Mouse (Mus musculus) midbrain, embryonic 13.5 days (tissue): ENCODE data around the gene Lef1. TPM values are rescaled to one million over a fixed set of nuclear protein-coding genes. Genes with fewer than 3 reads are reported as not detected.

Experiments used
- ATAC-seq: fragments of 200-750 bp; cut with Nextera tagmentation; 2 replicates; pipeline ENCODE4 v1.8.0; 2017; ENCODE audit warnings: mild to moderate bottlenecking, moderate TSS enrichment, moderate library complexity
- H3K27ac ChIP-seq: fragments of 300-500 bp; sonication (generic); 2 replicates; pipeline ENCODE4 v1.5.1; 2015; ENCODE audit warnings: inconsistent platforms, mild to moderate bottlenecking, moderate library complexity
- H3K27me3 ChIP-seq: fragments of 300-500 bp; sonication (generic); 2 replicates; pipeline ENCODE4 v1.6.1; 2015; ENCODE audit warnings: mild to moderate bottlenecking, inconsistent platforms
- H3K36me3 ChIP-seq: fragments of 300-500 bp; sonication (generic); 2 replicates; pipeline ENCODE4 v1.6.1; 2015; ENCODE audit warnings: mild to moderate bottlenecking, inconsistent platforms
- H3K4me1 ChIP-seq: fragments of 300-500 bp; sonication (generic); replicated peaks from 2 replicates; pipeline ENCODE4 v1.6.1; 2015; ENCODE audit warnings: inconsistent platforms
- H3K4me2 ChIP-seq: fragments of 300-500 bp; sonication (generic); replicated peaks from 2 replicates; pipeline ENCODE4 v1.6.1; 2015; ENCODE audit warnings: moderate library complexity, mild to moderate bottlenecking, inconsistent platforms
- H3K4me3 ChIP-seq: fragments of 300-500 bp; sonication (generic); replicated peaks from 2 replicates; pipeline ENCODE4 v1.5.1; 2015; ENCODE audit warnings: mild to moderate bottlenecking, inconsistent platforms
- H3K9ac ChIP-seq: fragments of 300-500 bp; sonication (generic); replicated peaks from 2 replicates; pipeline ENCODE4 v1.6.1; 2015; ENCODE audit warnings: mild to moderate bottlenecking, inconsistent platforms
- H3K9me3 ChIP-seq: fragments of 300-500 bp; sonication (generic); 2 replicates; pipeline ENCODE4 v1.6.1; 2016; ENCODE audit warnings: mild to moderate bottlenecking, inconsistent platforms
- WGBS: fragments of 180-500 bp; shearing (Covaris S2); methylation state at CpG from one replicate; pipeline ENCODE4 v1.1.7; 2015; 5-methylcytosine and 5-hydroxymethylcytosine counted together
- polyA plus RNA-seq: library from polyadenylated mRNA; unstranded; fragments of >200 nt; fragmentation: Nextera tagmentation; extraction: Ambion mirVana; gene quantifications from 2 replicates; pipeline ENCODE4 v1.2.1, GENCODE M21; 2015

The Lef1 gene
- polyA plus RNA-seq, 1 experiment from 2014 or later, result 86.0 TPM

- H3K4me1 ChIP-seq, result no peaks in the 10 kb centered on the region
- peak; percentile 67 for ATAC-seq
- no peak overlapping the region for H3K9ac ChIP-seq
- no peak overlapping the region for H3K27ac ChIP-seq
- WGBS, result 55% methylated on average over 11 of the region's 11 CpGs
- no peaks in the 10 kb centered on the region for H3K27me3 ChIP-seq
- no peaks in the 10 kb centered on the region for H3K36me3 ChIP-seq
- H3K9me3 ChIP-seq, result no peaks in the 10 kb centered on the region
- H3K4me3 ChIP-seq, result no peak overlapping the region
- no peak overlapping the region for H3K4me2 ChIP-seq
Measured at GRCm38 (mm10) chr3:131245766-131246578, 135.7 kb downstream of the Lef1 start.

- ATAC-seq, result no peak
- Histone ChIP-seq H3K27ac (no peak overlapping the region), H3K27me3 (no peaks in the 10 kb centered on the region), H3K4me1 (no peaks in the 10 kb centered on the region), H3K4me3 (no peak overlapping the region), H3K9me3 (no peaks in the 10 kb centered on the region), H3K4me2 (no peak overlapping the region), H3K36me3 (no peaks in the 10 kb centered on the region), H3K9ac (no peak overlapping the region)
- 94% methylated on average over 8 of the region's 8 CpGs for WGBS
Measured at GRCm38 (mm10) chr3:131246579-131247046, 136.3 kb downstream of the Lef1 start.

GRCm38 (mm10) chr3:131247447-131247846, 137.2 kb downstream of the Lef1 start:
- 79% methylated on average over 6 of the region's 6 CpGs for WGBS
- H3K27me3 ChIP-seq, result no peaks in the 10 kb centered on the region
- H3K4me1 ChIP-seq, result no peaks in the 10 kb centered on the region
- no peak overlapping the region for H3K9ac ChIP-seq
- no peak overlapping the region for H3K27ac ChIP-seq
- no peaks in the 10 kb centered on the region for H3K9me3 ChIP-seq
- no peak for ATAC-seq
- no peaks in the 10 kb centered on the region for H3K36me3 ChIP-seq
- H3K4me2 ChIP-seq, result no peak overlapping the region
- H3K4me3 ChIP-seq, result no peak overlapping the region

GRCm38 (mm10) chr3:131247851-131248250, 137.6 kb downstream of the Lef1 start:
- H3K4me2 ChIP-seq, result no peak overlapping the region
- no peak overlapping the region for H3K9ac ChIP-seq
- no peaks in the 10 kb centered on the region for H3K4me1 ChIP-seq
- WGBS, result 86% methylated on average over 5 of the region's 5 CpGs
- no peak overlapping the region for H3K4me3 ChIP-seq
- no peaks in the 10 kb centered on the region for H3K36me3 ChIP-seq
- ATAC-seq, result no peak
- H3K27me3 ChIP-seq, result no peaks in the 10 kb centered on the region
- no peak overlapping the region for H3K27ac ChIP-seq
- no peaks in the 10 kb centered on the region for H3K9me3 ChIP-seq

- no peak overlapping the region for H3K9ac ChIP-seq
- H3K27ac ChIP-seq, result no peak overlapping the region
- no peaks in the 10 kb centered on the region for H3K36me3 ChIP-seq
- WGBS, result 93% methylated on average over 10 of the region's 10 CpGs
- H3K9me3 ChIP-seq, result no peaks in the 10 kb centered on the region
- H3K4me2 ChIP-seq, result no peak overlapping the region
- no peaks in the 10 kb centered on the region for H3K4me1 ChIP-seq
- no peak overlapping the region for H3K4me3 ChIP-seq
- H3K27me3 ChIP-seq, result no peaks in the 10 kb centered on the region
- no peak for ATAC-seq
Measured at GRCm38 (mm10) chr3:131248444-131248843, 138.2 kb downstream of the Lef1 start.

- no peak overlapping the region for H3K27ac ChIP-seq
- no peak overlapping the region for H3K9ac ChIP-seq
- 91% methylated on average over 2 of the region's 2 CpGs for WGBS
- no peaks in the 10 kb centered on the region for H3K36me3 ChIP-seq
- ATAC-seq, result no peak
- H3K4me3 ChIP-seq, result no peak overlapping the region
- H3K4me1 ChIP-seq, result no peaks in the 10 kb centered on the region
- no peak overlapping the region for H3K4me2 ChIP-seq
- no peaks in the 10 kb centered on the region for H3K9me3 ChIP-seq
- H3K27me3 ChIP-seq, result no peaks in the 10 kb centered on the region
Measured at GRCm38 (mm10) chr3:131250283-131250682, 140.0 kb downstream of the Lef1 start.

GRCm38 (mm10) chr3:131250978-131251377, 140.7 kb downstream of the Lef1 start:
- 93% methylated on average over 13 of the region's 13 CpGs for WGBS
- no peaks in the 10 kb centered on the region for H3K4me1 ChIP-seq
- no peak overlapping the region for H3K4me3 ChIP-seq
- no peak overlapping the region for H3K4me2 ChIP-seq
- no peaks in the 10 kb centered on the region for H3K9me3 ChIP-seq
- H3K27ac ChIP-seq, result no peak overlapping the region
- H3K27me3 ChIP-seq, result no peaks in the 10 kb centered on the region
- ATAC-seq, result no peak
- H3K9ac ChIP-seq, result no peak overlapping the region
- H3K36me3 ChIP-seq, result no peaks in the 10 kb centered on the region

- no peak overlapping the region for H3K27ac ChIP-seq
Measured at GRCm38 (mm10) chr3:131251601-131252000, 141.3 kb downstream of the Lef1 start.

GRCm38 (mm10) chr3:131254991-131255390, 144.7 kb downstream of the Lef1 start:
- H3K9me3 ChIP-seq, result no peaks in the 10 kb centered on the region
- H3K36me3 ChIP-seq, result no peaks in the 10 kb centered on the region
- 92% methylated on average over 4 of the region's 4 CpGs for WGBS
- H3K4me3 ChIP-seq, result no peak overlapping the region
- no peak overlapping the region for H3K27ac ChIP-seq
- H3K27me3 ChIP-seq, result no peaks in the 10 kb centered on the region
- ATAC-seq, result no peak
- no peak overlapping the region for H3K4me2 ChIP-seq
- no peak overlapping the region for H3K9ac ChIP-seq
- no peaks in the 10 kb centered on the region for H3K4me1 ChIP-seq

More at GRCm38 (mm10) chr3:131251601-131252000, 141.3 kb downstream of the Lef1 start:
- Histone ChIP-seq H3K4me3 (no peak overlapping the region), H3K9me3 (no peaks in the 10 kb centered on the region), H3K27me3 (no peaks in the 10 kb centered on the region), H3K9ac (no peak overlapping the region), H3K36me3 (no peaks in the 10 kb centered on the region), H3K4me1 (no peaks in the 10 kb centered on the region), H3K4me2 (no peak overlapping the region)
- no peak for ATAC-seq
- 94% methylated on average over 7 of the region's 7 CpGs for WGBS

- Histone ChIP-seq H3K4me1 (no peaks in the 10 kb centered on the region), H3K4me2 (no peak overlapping the region), H3K27ac (no peak overlapping the region), H3K36me3 (no peaks in the 10 kb centered on the region), H3K4me3 (no peak overlapping the region), H3K9me3 (no peaks in the 10 kb centered on the region), H3K27me3 (no peaks in the 10 kb centered on the region), H3K9ac (no peak overlapping the region)
- no peak for ATAC-seq
- WGBS, result 98% methylated on average over 3 of the region's 3 CpGs
Measured at GRCm38 (mm10) chr3:131255399-131255981, 145.2 kb downstream of the Lef1 start.

GRCm38 (mm10) chr3:131258921-131259320, 148.7 kb downstream of the Lef1 start:
- H3K27me3 ChIP-seq, result no peaks in the 10 kb centered on the region
- no peaks in the 10 kb centered on the region for H3K4me1 ChIP-seq
- peaks cover 5% of the 10 kb centered on the region; the same call in 1 of the 2 replicates for H3K36me3 ChIP-seq
- 87% methylated on average over 3 of the region's 3 CpGs for WGBS
- no peak overlapping the region for H3K9ac ChIP-seq
- H3K4me2 ChIP-seq, result no peak overlapping the region
- 0 out of 2 replicates have a peak, but pooled peaks cover 4% of the 10 kb centered on the region for H3K9me3 ChIP-seq
- no peak for ATAC-seq
- no peak overlapping the region for H3K4me3 ChIP-seq
- H3K27ac ChIP-seq, result no peak overlapping the region

GRCm38 (mm10) chr3:131259392-131259965, 149.2 kb downstream of the Lef1 start:
- Histone ChIP-seq H3K9ac (no peak overlapping the region), H3K4me3 (no peak overlapping the region), H3K36me3 (peaks cover 5% of the 10 kb centered on the region; the same call in 1 of the 2 replicates), H3K4me1 (no peaks in the 10 kb centered on the region), H3K4me2 (no peak overlapping the region), H3K27ac (no peak overlapping the region), H3K9me3 (0 out of 2 replicates have a peak, but pooled peaks cover 4% of the 10 kb centered on the region), H3K27me3 (no peaks in the 10 kb centered on the region)
- WGBS, result 95% methylated on average over 9 of the region's 9 CpGs
- no peak for ATAC-seq
